Mouse (Mus musculus) forebrain, embryonic 12.5 days (tissue): Measurements from ENCODE around the gene Gzmm. TPM values are rescaled to one million over a fixed set of nuclear protein-coding genes. Genes with fewer than 3 reads are reported as not detected.

Experiments used
- ATAC-seq: fragments of 200-750 bp; cut with Nextera tagmentation; 2 replicates; pipeline ENCODE4 v1.8.0; 2017; ENCODE audit warnings: moderate TSS enrichment; ENCODE audit not compliant: low FRiP score
- H3K27ac ChIP-seq: fragments of 300-500 bp; sonication (generic); 2 replicates; pipeline ENCODE4 v1.5.1; 2016; ENCODE audit warnings: mild to moderate bottlenecking
- H3K27me3 ChIP-seq: fragments of 300-500 bp; sonication (generic); 2 replicates; pipeline ENCODE4 v1.6.1; 2016; ENCODE audit warnings: mild to moderate bottlenecking
- H3K36me3 ChIP-seq: fragments of 300-500 bp; sonication (generic); replicated peaks from 2 replicates; pipeline ENCODE4 v1.6.1; 2016; ENCODE audit warnings: mild to moderate bottlenecking
- H3K4me1 ChIP-seq: fragments of 300-500 bp; sonication (generic); 2 replicates; pipeline ENCODE4 v1.6.1; 2016
- H3K4me2 ChIP-seq: fragments of 300-500 bp; sonication (generic); 2 replicates; pipeline ENCODE4 v1.6.1; 2016; ENCODE audit warnings: mild to moderate bottlenecking, moderate library complexity
- H3K4me3 ChIP-seq: fragments of 300-500 bp; sonication (generic); replicated peaks from 2 replicates; pipeline ENCODE4 v1.5.1; 2016; ENCODE audit warnings: mild to moderate bottlenecking
- H3K9ac ChIP-seq: fragments of 300-500 bp; sonication (generic); 2 replicates; pipeline ENCODE4 v1.6.1; 2016; ENCODE audit warnings: mild to moderate bottlenecking
- H3K9me3 ChIP-seq: fragments of 300-500 bp; sonication (generic); 2 replicates; pipeline ENCODE4 v1.6.1; 2016
- WGBS: fragments of 180-500 bp; shearing (Covaris S2); methylation state at CpG from one replicate; pipeline ENCODE4 v1.1.7; 2016; 5-methylcytosine and 5-hydroxymethylcytosine counted together
- polyA plus RNA-seq: library from polyadenylated mRNA; unstranded; fragments of >200 nt; fragmentation: Nextera tagmentation; extraction: Ambion mirVana; gene quantifications from 2 replicates; pipeline ENCODE4 v1.2.1, GENCODE M21; 2016

Gene Gzmm
- polyA plus RNA-seq, 1 experiment from 2014 or later: 1.1 TPM

- H3K4me1 ChIP-seq: peaks cover 33% of the 10 kb centered on the region
- H3K27ac ChIP-seq: no peak overlapping the region
- no peaks in the 10 kb centered on the region for H3K9me3 ChIP-seq
- H3K27me3 ChIP-seq: no peaks in the 10 kb centered on the region
- ATAC-seq: no peak
- peak overlapping the region; percentile 81 for H3K4me2 ChIP-seq
- WGBS: 86% methylated on average over 5 of the region's 5 CpGs
- peak overlapping the region; percentile 86 for H3K9ac ChIP-seq
- H3K4me3 ChIP-seq: peak overlapping the region; percentile 10; the same call in 1 of the 2 replicates
- peaks cover 43% of the 10 kb centered on the region for H3K36me3 ChIP-seq
Observed at GRCm38 (mm10) chr10:79706406-79707094, 17.7 kb downstream of the Gzmm start.

- Histone ChIP-seq H3K4me1 (peaks cover 33% of the 10 kb centered on the region), H3K27ac (no peak overlapping the region), H3K9ac (0 out of 2 replicates have a peak overlapping the region, but pooled peaks have one; percentile 86), H3K4me2 (0 out of 2 replicates have a peak overlapping the region, but pooled peaks have one; percentile 2), H3K27me3 (no peaks in the 10 kb centered on the region), H3K9me3 (no peaks in the 10 kb centered on the region), H3K36me3 (peaks cover 49% of the 10 kb centered on the region), H3K4me3 (peak overlapping the region; percentile 10; the same call in 1 of the 2 replicates)
- WGBS: 79% methylated on average over 1 of the region's 1 CpGs
- no peak for ATAC-seq
Observed at GRCm38 (mm10) chr10:79707162-79707561, 18.3 kb downstream of the Gzmm start.

GRCm38 (mm10) chr10:79707759-79708158 is 18.9 kb downstream of the Gzmm start:
- Histone ChIP-seq H3K4me2 (no peak overlapping the region), H3K27me3 (no peaks in the 10 kb centered on the region), H3K9ac (no peak overlapping the region; the same call in 1 of the 2 replicates), H3K27ac (no peak overlapping the region), H3K36me3 (peaks cover 53% of the 10 kb centered on the region), H3K4me1 (peaks cover 33% of the 10 kb centered on the region), H3K4me3 (no peak overlapping the region), H3K9me3 (no peaks in the 10 kb centered on the region)
- no peak for ATAC-seq
- WGBS: 77% methylated on average over 4 of the region's 4 CpGs

GRCm38 (mm10) chr10:79708668-79709067 is 19.8 kb downstream of the Gzmm start:
- H3K27ac ChIP-seq: no peak overlapping the region
- peaks cover 53% of the 10 kb centered on the region for H3K36me3 ChIP-seq
- no peak overlapping the region for H3K4me2 ChIP-seq
- H3K4me3 ChIP-seq: no peak overlapping the region
- no peak for ATAC-seq
- H3K4me1 ChIP-seq: peaks cover 33% of the 10 kb centered on the region
- H3K9ac ChIP-seq: no peak overlapping the region
- no peaks in the 10 kb centered on the region for H3K27me3 ChIP-seq
- 93% methylated on average over 21 of the region's 21 CpGs for WGBS
- H3K9me3 ChIP-seq: no peaks in the 10 kb centered on the region

GRCm38 (mm10) chr10:79709307-79709706 is 20.5 kb downstream of the Gzmm start:
- H3K36me3 ChIP-seq: peaks cover 53% of the 10 kb centered on the region
- WGBS: 84% methylated on average over 7 of the region's 7 CpGs

GRCm38 (mm10) chr10:79712029-79712428 is 23.2 kb downstream of the Gzmm start:
- WGBS: 80% methylated on average over 1 of the region's 1 CpGs
- no peak for ATAC-seq
- H3K27ac ChIP-seq: no peak overlapping the region
- H3K4me3 ChIP-seq: no peak overlapping the region
- H3K36me3 ChIP-seq: peaks cover 45% of the 10 kb centered on the region
- peaks cover 33% of the 10 kb centered on the region for H3K27me3 ChIP-seq
- no peaks in the 10 kb centered on the region for H3K9me3 ChIP-seq
- peaks cover 16% of the 10 kb centered on the region for H3K4me1 ChIP-seq
- no peak overlapping the region for H3K9ac ChIP-seq
- H3K4me2 ChIP-seq: no peak overlapping the region

More at GRCm38 (mm10) chr10:79709307-79709706, 20.5 kb downstream of the Gzmm start:
- no peak for ATAC-seq
- Histone ChIP-seq H3K9me3 (no peaks in the 10 kb centered on the region), H3K4me1 (peaks cover 33% of the 10 kb centered on the region), H3K27me3 (peaks cover 5% of the 10 kb centered on the region; the same call in 1 of the 2 replicates), H3K9ac (no peak overlapping the region), H3K27ac (no peak overlapping the region), H3K4me2 (no peak overlapping the region), H3K4me3 (no peak overlapping the region)

GRCm38 (mm10) chr10:79712499-79713126 is 23.8 kb downstream of the Gzmm start:
- peaks cover 16% of the 10 kb centered on the region for H3K4me1 ChIP-seq
- peak overlapping the region; percentile 42; the same call in 1 of the 2 replicates for H3K27ac ChIP-seq
- no peak for ATAC-seq
- 13% methylated on average over 4 of the region's 6 CpGs for WGBS
- no peak overlapping the region for H3K4me3 ChIP-seq
- no peak overlapping the region for H3K9ac ChIP-seq
- H3K9me3 ChIP-seq: no peaks in the 10 kb centered on the region
- H3K4me2 ChIP-seq: no peak overlapping the region
- peaks cover 39% of the 10 kb centered on the region for H3K27me3 ChIP-seq
- peaks cover 42% of the 10 kb centered on the region for H3K36me3 ChIP-seq

- H3K4me1 ChIP-seq: peaks cover 16% of the 10 kb centered on the region
- H3K4me2 ChIP-seq: no peak overlapping the region
- ATAC-seq: no peak
- peaks cover 44% of the 10 kb centered on the region for H3K27me3 ChIP-seq
- WGBS: 33% methylated on average over 1 of the region's 1 CpGs
- H3K9me3 ChIP-seq: no peaks in the 10 kb centered on the region
- H3K27ac ChIP-seq: no peak overlapping the region; the same call in 1 of the 2 replicates
- peaks cover 42% of the 10 kb centered on the region for H3K36me3 ChIP-seq
- H3K9ac ChIP-seq: no peak overlapping the region
- no peak overlapping the region for H3K4me3 ChIP-seq
Observed at GRCm38 (mm10) chr10:79713163-79713562, 24.3 kb downstream of the Gzmm start.

- Histone ChIP-seq H3K4me3 (no peak overlapping the region), H3K27me3 (peaks cover 62% of the 10 kb centered on the region), H3K4me2 (no peak overlapping the region), H3K9ac (no peak overlapping the region), H3K27ac (no peak overlapping the region), H3K4me1 (peaks cover 16% of the 10 kb centered on the region), H3K9me3 (no peaks in the 10 kb centered on the region), H3K36me3 (peaks cover 26% of the 10 kb centered on the region)
- WGBS: 72% methylated on average over 4 of the region's 4 CpGs
- ATAC-seq: no peak
Observed at GRCm38 (mm10) chr10:79714996-79715395, 26.2 kb downstream of the Gzmm start.

GRCm38 (mm10) chr10:79716254-79716987 is 27.6 kb downstream of the Gzmm start, which contains the start of gene Hcn2:
TSS of gene Hcn2 (plus strand) at chr10:79716634.
- WGBS: 2% methylated on average over 37 of the region's 91 CpGs
- Histone ChIP-seq H3K27me3 (peaks cover 71% of the 10 kb centered on the region), H3K4me3 (peak within 1 kb of the TSS; percentile 63), H3K4me2 (peak within 1 kb of the TSS; percentile 93), H3K4me1 (peaks cover 16% of the 10 kb centered on the region), H3K9ac (peak within 1 kb of the TSS; percentile 68), H3K36me3 (peaks cover 12% of the 10 kb centered on the region), H3K9me3 (no peaks in the 10 kb centered on the region), H3K27ac (no peak within 1 kb of the TSS)
- ATAC-seq: peak; percentile 73

- H3K9me3 ChIP-seq: no peaks in the 10 kb centered on the region
- peak overlapping the region; percentile 63 for H3K4me3 ChIP-seq
- H3K9ac ChIP-seq: peak overlapping the region; percentile 68
- H3K27ac ChIP-seq: no peak overlapping the region
- peak overlapping the region; percentile 93 for H3K4me2 ChIP-seq
- 1% methylated on average over 41 of the region's 44 CpGs for WGBS
- H3K27me3 ChIP-seq: peaks cover 71% of the 10 kb centered on the region
- ATAC-seq: peak; percentile 37
- peaks cover 16% of the 10 kb centered on the region for H3K4me1 ChIP-seq
- H3K36me3 ChIP-seq: peaks cover 6% of the 10 kb centered on the region; the same call in 1 of the 2 replicates
Observed at GRCm38 (mm10) chr10:79716988-79717355, 28.2 kb downstream of the Gzmm start.
